Mouse (Mus musculus) heart, embryonic 12.5 days (tissue): ENCODE measurements at regions not wholly inside any gene's neighbourhood (a gene's known extent, or its start where the extent isn't known, plus 50 kb on each side); places are given as distances from the start of the nearest gene placed in this dataset.

ENCODE experiments used
- ATAC-seq: fragments of 200-750 bp; cut with Nextera tagmentation; 2 replicates; pipeline ENCODE4 v1.8.0; 2017; ENCODE audit warnings: moderate TSS enrichment, moderate library complexity; ENCODE audit not compliant: insufficient number of reproducible peaks, low FRiP score
- H3K27ac ChIP-seq: fragments of 300-500 bp; sonication (generic); 2 replicates; pipeline ENCODE4 v1.5.1; 2016; ENCODE audit warnings: mild to moderate bottlenecking, moderate library complexity; ENCODE audit not compliant: poor library complexity, severe bottlenecking
- H3K27me3 ChIP-seq: fragments of 300-500 bp; sonication (generic); replicated peaks from 2 replicates; pipeline ENCODE4 v1.6.1; 2016; ENCODE audit warnings: mild to moderate bottlenecking, moderate library complexity
- H3K36me3 ChIP-seq: fragments of 300-500 bp; sonication (generic); 2 replicates; pipeline ENCODE4 v1.6.1; 2016; ENCODE audit warnings: mild to moderate bottlenecking, moderate library complexity
- H3K4me1 ChIP-seq: fragments of 300-500 bp; sonication (generic); replicated peaks from 2 replicates; pipeline ENCODE4 v1.6.1; 2016; ENCODE audit warnings: mild to moderate bottlenecking
- H3K4me2 ChIP-seq: fragments of 300-500 bp; sonication (generic); 2 replicates; pipeline ENCODE4 v1.6.1; 2016; ENCODE audit warnings: mild to moderate bottlenecking, moderate library complexity
- H3K4me3 ChIP-seq: fragments of 300-500 bp; sonication (generic); 2 replicates; pipeline ENCODE4 v1.5.1; 2016; ENCODE audit warnings: mild to moderate bottlenecking
- H3K9ac ChIP-seq: fragments of 300-500 bp; sonication (generic); 2 replicates; pipeline ENCODE4 v1.6.1; 2016; ENCODE audit warnings: mild to moderate bottlenecking, moderate library complexity
- H3K9me3 ChIP-seq: fragments of 300-500 bp; sonication (generic); replicated peaks from 2 replicates; pipeline ENCODE4 v1.6.1; 2016; ENCODE audit warnings: mild to moderate bottlenecking, moderate library complexity
- WGBS: fragments of 180-500 bp; shearing (Covaris S2); methylation state at CpG from one replicate; pipeline ENCODE4 v1.1.7; 2016; 5-methylcytosine and 5-hydroxymethylcytosine counted together

DNA sequence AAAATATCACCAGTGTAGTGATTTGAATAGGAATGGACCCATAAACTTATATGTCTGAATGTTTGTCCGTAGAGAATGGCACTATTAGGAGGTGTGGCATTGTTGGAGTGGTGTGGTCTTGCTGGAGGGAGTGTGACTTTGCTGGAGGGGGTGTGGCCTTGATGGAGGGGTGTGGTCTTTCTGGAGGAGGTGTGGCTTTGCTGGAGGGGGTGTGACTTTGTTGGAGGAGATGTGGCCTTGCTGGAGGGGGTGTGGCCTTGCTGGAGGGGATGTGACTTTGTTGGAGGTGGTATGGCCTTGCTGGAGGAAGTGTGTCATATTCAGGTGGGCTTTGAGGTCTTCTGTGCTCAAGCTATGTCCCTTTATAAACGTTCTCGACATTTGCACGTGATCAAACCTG, 133.3 kb upstream of the Rap1b start:
- WGBS: 82% methylated on average over 4 of the region's 4 CpGs
- ATAC-seq: no peak
- H3K27ac ChIP-seq: no peak overlapping the region

DNA sequence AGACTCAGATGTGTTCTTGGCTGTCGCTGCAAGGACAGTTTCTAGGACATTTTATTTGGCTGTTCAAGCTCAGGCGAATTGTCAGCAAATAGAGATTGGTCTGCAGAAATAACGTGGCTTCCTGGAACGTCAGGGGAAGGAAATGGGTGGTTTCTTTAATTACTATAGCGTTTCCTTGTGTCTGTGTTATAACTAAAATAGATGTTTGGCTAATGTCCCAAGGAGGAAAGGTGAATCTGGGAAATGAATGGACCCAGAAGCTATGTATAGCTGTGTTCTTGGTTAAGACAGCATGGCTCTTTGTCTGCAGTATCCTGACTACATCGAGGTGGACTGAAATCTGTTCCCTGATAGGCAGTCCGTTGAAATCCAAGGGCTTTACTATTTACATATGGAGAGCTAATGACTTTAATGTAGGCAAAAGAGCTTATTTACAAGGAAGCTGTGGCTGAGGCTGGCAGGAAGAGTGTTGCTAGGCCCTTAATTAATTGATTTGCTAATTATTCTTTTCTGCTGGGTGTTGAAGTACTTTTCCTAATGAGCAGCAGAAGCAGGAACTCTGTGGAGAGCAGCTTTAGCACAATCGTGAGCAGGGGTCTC, 136.9 kb upstream of the Rap1b start:
- Histone ChIP-seq H3K4me3 (no peak overlapping the region), H3K9ac (no peak overlapping the region), H3K27ac (peak overlapping the region; percentile 70; the same call in 1 of the 2 replicates), H3K9me3 (no peaks in the 10 kb centered on the region), H3K4me2 (no peak overlapping the region), H3K27me3 (no peaks in the 10 kb centered on the region), H3K36me3 (no peaks in the 10 kb centered on the region), H3K4me1 (peaks cover 26% of the 10 kb centered on the region)
- 28% methylated on average over 8 of the region's 8 CpGs for WGBS
- no peak for ATAC-seq

More for the DNA sequence above, 133.3 kb upstream of the Rap1b start:
- Histone ChIP-seq H3K9ac (no peak overlapping the region), H3K4me3 (no peak overlapping the region), H3K4me2 (no peak overlapping the region), H3K9me3 (no peaks in the 10 kb centered on the region), H3K27me3 (no peaks in the 10 kb centered on the region), H3K4me1 (peaks cover 12% of the 10 kb centered on the region), H3K36me3 (no peaks in the 10 kb centered on the region)

- WGBS: 68% methylated on average over 8 of the region's 8 CpGs
- no peak overlapping the region for H3K4me3 ChIP-seq
- H3K4me1 ChIP-seq: peaks cover 32% of the 10 kb centered on the region
- H3K36me3 ChIP-seq: no peaks in the 10 kb centered on the region
- no peak overlapping the region for H3K4me2 ChIP-seq
- no peaks in the 10 kb centered on the region for H3K9me3 ChIP-seq
- no peak overlapping the region for H3K27ac ChIP-seq
- H3K9ac ChIP-seq: no peak overlapping the region
- H3K27me3 ChIP-seq: no peaks in the 10 kb centered on the region
- ATAC-seq: no peak
Measured at GRCm38 (mm10) chr10:117983271-117983670, 137.4 kb upstream of the Rap1b start.

GRCm38 (mm10) chr10:117984784-117985602, 139.2 kb upstream of the Rap1b start:
- H3K27ac ChIP-seq: no peak overlapping the region
- H3K4me1 ChIP-seq: peaks cover 35% of the 10 kb centered on the region
- no peak overlapping the region for H3K4me2 ChIP-seq
- H3K36me3 ChIP-seq: no peaks in the 10 kb centered on the region
- no peak overlapping the region for H3K4me3 ChIP-seq
- WGBS: 77% methylated on average over 15 of the region's 15 CpGs
- 0 out of 2 replicates have a peak, but pooled peaks cover 6% of the 10 kb centered on the region for H3K9me3 ChIP-seq
- no peak for ATAC-seq
- H3K9ac ChIP-seq: no peak overlapping the region
- H3K27me3 ChIP-seq: no peaks in the 10 kb centered on the region

GRCm38 (mm10) chr10:117987620-117988019, 141.8 kb upstream of the Rap1b start:
- WGBS: 30% methylated on average over 6 of the region's 6 CpGs
- peak; percentile 71 for ATAC-seq
- H3K9me3 ChIP-seq: 0 out of 2 replicates have a peak, but pooled peaks cover 6% of the 10 kb centered on the region
- no peaks in the 10 kb centered on the region for H3K36me3 ChIP-seq
- H3K9ac ChIP-seq: no peak overlapping the region
- peak overlapping the region; percentile 21; the same call in 1 of the 2 replicates for H3K4me2 ChIP-seq
- no peaks in the 10 kb centered on the region for H3K27me3 ChIP-seq
- H3K4me3 ChIP-seq: no peak overlapping the region
- H3K27ac ChIP-seq: peak overlapping the region; percentile 82
- H3K4me1 ChIP-seq: peaks cover 31% of the 10 kb centered on the region

GRCm38 (mm10) chr10:117988076-117988475, 142.2 kb upstream of the Rap1b start:
- Histone ChIP-seq H3K9ac (no peak overlapping the region), H3K27ac (peak overlapping the region; percentile 82), H3K9me3 (0 out of 2 replicates have a peak, but pooled peaks cover 6% of the 10 kb centered on the region), H3K4me1 (peaks cover 27% of the 10 kb centered on the region), H3K4me2 (no peak overlapping the region), H3K4me3 (no peak overlapping the region), H3K27me3 (no peaks in the 10 kb centered on the region), H3K36me3 (no peaks in the 10 kb centered on the region)
- ATAC-seq: peak; percentile 68
- 20% methylated on average over 5 of the region's 5 CpGs for WGBS

- Histone ChIP-seq H3K4me1 (peaks cover 23% of the 10 kb centered on the region), H3K9me3 (peaks cover 9% of the 10 kb centered on the region; the same call in 1 of the 2 replicates), H3K4me2 (no peak overlapping the region), H3K9ac (no peak overlapping the region), H3K4me3 (no peak overlapping the region), H3K36me3 (no peaks in the 10 kb centered on the region), H3K27ac (no peak overlapping the region), H3K27me3 (no peaks in the 10 kb centered on the region)
- 79% methylated on average over 1 of the region's 1 CpGs for WGBS
- no peak for ATAC-seq
Measured at GRCm38 (mm10) chr10:117991176-117991575, 145.3 kb upstream of the Rap1b start.

DNA sequence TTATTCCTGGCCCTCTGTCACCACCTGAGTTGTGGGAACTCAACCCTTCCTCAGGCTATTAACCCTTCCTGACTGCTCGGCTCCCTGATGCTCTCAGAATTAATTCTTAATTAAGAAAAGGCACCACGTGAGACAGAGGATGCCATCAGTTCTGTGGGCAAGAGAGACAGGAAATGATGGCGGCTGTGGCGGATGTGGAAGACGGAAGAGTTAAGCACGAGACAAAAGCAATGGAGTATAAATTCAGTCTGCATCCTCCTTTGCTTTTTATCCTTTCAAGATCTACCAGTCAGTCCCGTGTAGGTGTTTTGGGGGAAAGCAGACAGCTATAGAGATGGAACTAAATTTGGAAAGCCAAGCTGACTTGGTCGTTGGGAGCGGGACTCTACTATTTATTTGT, 146.5 kb upstream of the Rap1b start:
- Histone ChIP-seq H3K36me3 (no peaks in the 10 kb centered on the region), H3K9ac (no peak overlapping the region), H3K4me2 (no peak overlapping the region), H3K4me3 (no peak overlapping the region), H3K9me3 (peaks cover 14% of the 10 kb centered on the region; the same call in 1 of the 2 replicates), H3K27ac (no peak overlapping the region), H3K4me1 (peaks cover 13% of the 10 kb centered on the region), H3K27me3 (no peaks in the 10 kb centered on the region)
- WGBS: 83% methylated on average over 9 of the region's 9 CpGs
- no peak for ATAC-seq

GRCm38 (mm10) chr10:117993809-117994208, 147.8 kb upstream of the Mdm1 start:
- Histone ChIP-seq H3K9me3 (peaks cover 14% of the 10 kb centered on the region; the same call in 1 of the 2 replicates), H3K4me1 (no peaks in the 10 kb centered on the region), H3K27me3 (no peaks in the 10 kb centered on the region), H3K27ac (no peak overlapping the region), H3K9ac (no peak overlapping the region), H3K36me3 (no peaks in the 10 kb centered on the region), H3K4me3 (no peak overlapping the region), H3K4me2 (no peak overlapping the region)
- 81% methylated on average over 3 of the region's 3 CpGs for WGBS
- no peak for ATAC-seq

DNA sequence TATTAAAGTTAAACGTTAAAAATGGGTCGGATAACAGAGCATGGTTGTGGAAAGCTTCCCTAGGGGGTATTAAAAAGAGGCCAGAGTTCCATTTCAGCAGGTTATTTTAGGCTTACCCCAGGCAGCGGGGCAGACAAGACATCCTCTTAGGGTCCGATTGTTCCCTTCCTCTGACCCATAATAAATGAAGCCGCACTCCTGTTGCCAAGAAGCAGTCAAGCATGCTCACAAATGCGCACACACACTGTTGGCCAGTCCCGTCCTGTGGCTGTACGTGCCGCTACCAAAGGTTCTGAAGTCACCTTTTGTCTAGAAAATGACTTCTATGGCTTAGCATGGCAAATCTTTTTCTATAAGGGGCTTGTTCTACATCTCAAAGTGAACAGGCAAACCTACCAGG, 146.8 kb upstream of the Mdm1 start:
- Histone ChIP-seq H3K4me2 (no peak overlapping the region), H3K27ac (no peak overlapping the region), H3K9me3 (peaks cover 8% of the 10 kb centered on the region; the same call in 1 of the 2 replicates), H3K9ac (no peak overlapping the region), H3K4me1 (no peaks in the 10 kb centered on the region), H3K27me3 (no peaks in the 10 kb centered on the region), H3K36me3 (no peaks in the 10 kb centered on the region), H3K4me3 (no peak overlapping the region)
- 76% methylated on average over 9 of the region's 9 CpGs for WGBS
- no peak for ATAC-seq

- Histone ChIP-seq H3K9me3 (peaks cover 8% of the 10 kb centered on the region; the same call in 1 of the 2 replicates), H3K4me1 (no peaks in the 10 kb centered on the region), H3K36me3 (no peaks in the 10 kb centered on the region), H3K27me3 (no peaks in the 10 kb centered on the region), H3K9ac (no peak overlapping the region), H3K4me2 (no peak overlapping the region), H3K4me3 (no peak overlapping the region), H3K27ac (no peak overlapping the region)
- ATAC-seq: no peak
- 82% methylated on average over 5 of the region's 5 CpGs for WGBS
Measured at GRCm38 (mm10) chr10:117997796-117998195, 143.8 kb upstream of the Mdm1 start.
